Mouse (Mus musculus) limb, embryonic 12.5 days (tissue): ENCODE measurements around the gene Dnah9. TPM values are rescaled to one million over a fixed set of nuclear protein-coding genes. Genes with fewer than 3 reads are reported as not detected.
A peak's percentile ranks its signal among the peaks of the same experiment; 100 is the strongest.

Experiments
- ATAC-seq: fragments of 200-750 bp; cut with Nextera tagmentation; 2 replicates; pipeline ENCODE4 v1.8.0; 2017; ENCODE audit warnings: low read depth, moderate TSS enrichment; ENCODE audit not compliant: insufficient number of reproducible peaks, insufficient read depth, low FRiP score, low TSS enrichment
- H3K27ac ChIP-seq: fragments of 300-500 bp; sonication (generic); 2 replicates; pipeline ENCODE4 v1.5.1; 2016; ENCODE audit warnings: mild to moderate bottlenecking, moderate library complexity
- H3K27me3 ChIP-seq: fragments of 300-500 bp; sonication (generic); 2 replicates; pipeline ENCODE4 v1.6.1; 2016; ENCODE audit warnings: mild to moderate bottlenecking, moderate library complexity
- H3K36me3 ChIP-seq: fragments of 300-500 bp; sonication (generic); 2 replicates; pipeline ENCODE4 v1.6.1; 2016; ENCODE audit warnings: mild to moderate bottlenecking, moderate library complexity
- H3K4me1 ChIP-seq: fragments of 300-500 bp; sonication (generic); replicated peaks from 2 replicates; pipeline ENCODE4 v1.6.1; 2016
- H3K4me2 ChIP-seq: fragments of 300-500 bp; sonication (generic); 2 replicates; pipeline ENCODE4 v1.6.1; 2016; ENCODE audit warnings: mild to moderate bottlenecking, moderate library complexity
- H3K4me3 ChIP-seq: fragments of 300-500 bp; sonication (generic); replicated peaks from 2 replicates; pipeline ENCODE4 v1.5.1; 2016; ENCODE audit warnings: mild to moderate bottlenecking
- H3K9ac ChIP-seq: fragments of 300-500 bp; sonication (generic); replicated peaks from 2 replicates; pipeline ENCODE4 v1.6.1; 2016; ENCODE audit warnings: mild to moderate bottlenecking, moderate library complexity
- H3K9me3 ChIP-seq: fragments of 300-500 bp; sonication (generic); 2 replicates; pipeline ENCODE4 v1.6.1; 2016; ENCODE audit warnings: mild to moderate bottlenecking, moderate library complexity
- WGBS: fragments of 180-500 bp; shearing (Covaris S2); methylation state at CpG from one replicate; pipeline ENCODE4 v1.1.7; 2016; 5-methylcytosine and 5-hydroxymethylcytosine counted together
- polyA plus RNA-seq: library from polyadenylated mRNA; unstranded; fragments of >200 nt; fragmentation: Nextera tagmentation; extraction: Ambion mirVana; gene quantifications from 2 replicates; pipeline ENCODE4 v1.2.1, GENCODE M21; 2016

Gene Dnah9
- polyA plus RNA-seq, 1 experiment from 2014 or later = 0.25 TPM

DNA sequence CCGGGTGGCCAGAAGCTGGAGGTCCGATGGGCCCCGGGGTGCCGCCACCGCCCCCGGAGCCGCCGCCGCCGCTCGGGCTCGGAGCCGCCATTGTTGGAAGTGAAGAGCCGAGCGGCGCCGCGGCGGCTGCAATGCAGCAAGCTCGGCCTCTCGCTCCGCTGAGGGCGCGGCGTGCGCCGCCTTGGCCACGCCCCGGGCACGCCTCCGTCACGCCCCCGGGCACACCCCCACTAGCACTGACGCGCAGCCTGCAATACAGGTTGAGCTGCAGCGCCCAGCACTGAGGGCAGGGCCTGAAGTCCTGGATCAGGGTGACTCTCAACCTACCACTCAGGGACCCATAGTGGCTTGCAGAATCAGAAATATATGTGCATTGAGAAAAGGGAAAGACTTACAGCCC lies 380.2 kb downstream of the Dnah9 start, which contains the start of gene Map2k4:
Gene Map2k4, minus strand, starts transcription at position 144 of the 400 bp plus-strand sequence.
- peak within 1 kb of the TSS; percentile 75 for H3K4me2 ChIP-seq
- peak within 1 kb of the TSS; percentile 99 for H3K9ac ChIP-seq
- peak within 1 kb of the TSS; percentile 93 for H3K27ac ChIP-seq
- no peaks in the 10 kb centered on the region for H3K9me3 ChIP-seq
- H3K4me1 ChIP-seq = peaks cover 11% of the 10 kb centered on the region
- WGBS = under 1% methylated on average over 35 of the region's 36 CpGs
- peak within 1 kb of the TSS; percentile 97 for H3K4me3 ChIP-seq
- no peaks in the 10 kb centered on the region for H3K27me3 ChIP-seq
- no peaks in the 10 kb centered on the region for H3K36me3 ChIP-seq
- ATAC-seq = peak; percentile 98

DNA sequence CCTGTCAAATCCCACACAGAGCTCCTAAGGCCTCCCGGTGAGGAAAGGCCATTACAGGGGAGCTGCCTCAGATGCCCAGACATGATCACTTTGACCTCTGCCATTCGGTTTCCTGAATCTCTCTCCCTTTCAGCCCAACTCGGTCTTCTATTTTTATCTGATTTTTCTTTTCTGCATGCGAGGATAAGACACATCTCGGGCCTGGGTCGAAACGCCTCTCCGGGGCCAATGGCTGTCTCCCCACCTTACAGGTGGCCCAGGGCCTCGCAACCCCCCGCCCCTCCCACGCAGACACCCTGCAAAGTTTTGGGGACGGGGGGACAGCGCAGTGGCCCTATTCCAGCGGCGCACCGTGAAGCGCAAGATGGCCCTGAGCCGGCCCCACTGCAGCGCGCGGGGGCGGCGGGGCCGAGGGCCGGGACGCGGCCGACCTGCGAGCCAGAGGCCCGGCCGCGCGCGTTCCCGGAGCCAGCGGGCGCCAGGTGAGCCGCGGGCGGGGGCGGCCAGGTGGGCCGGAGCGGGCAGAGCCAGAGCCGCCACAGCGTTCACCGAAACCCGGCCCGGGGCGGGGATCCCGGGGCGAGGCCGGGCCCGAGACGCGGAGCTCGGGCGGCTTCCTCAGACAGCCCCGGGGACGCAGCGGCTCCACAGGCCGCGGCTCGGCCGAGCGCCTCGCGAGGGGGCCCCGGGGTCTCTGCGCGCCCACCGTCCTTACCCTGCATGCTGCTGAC lies 380.8 kb downstream of the Dnah9 start:
- H3K4me3 ChIP-seq = peak overlapping the region; percentile 97
- no peaks in the 10 kb centered on the region for H3K27me3 ChIP-seq
- peak; percentile 84 for ATAC-seq
- H3K36me3 ChIP-seq = no peaks in the 10 kb centered on the region
- H3K4me2 ChIP-seq = peak overlapping the region; percentile 75
- peaks cover 11% of the 10 kb centered on the region for H3K4me1 ChIP-seq
- peak overlapping the region; percentile 93 for H3K27ac ChIP-seq
- peak overlapping the region; percentile 99 for H3K9ac ChIP-seq
- H3K9me3 ChIP-seq = no peaks in the 10 kb centered on the region
- under 1% methylated on average over 71 of the region's 71 CpGs for WGBS

DNA sequence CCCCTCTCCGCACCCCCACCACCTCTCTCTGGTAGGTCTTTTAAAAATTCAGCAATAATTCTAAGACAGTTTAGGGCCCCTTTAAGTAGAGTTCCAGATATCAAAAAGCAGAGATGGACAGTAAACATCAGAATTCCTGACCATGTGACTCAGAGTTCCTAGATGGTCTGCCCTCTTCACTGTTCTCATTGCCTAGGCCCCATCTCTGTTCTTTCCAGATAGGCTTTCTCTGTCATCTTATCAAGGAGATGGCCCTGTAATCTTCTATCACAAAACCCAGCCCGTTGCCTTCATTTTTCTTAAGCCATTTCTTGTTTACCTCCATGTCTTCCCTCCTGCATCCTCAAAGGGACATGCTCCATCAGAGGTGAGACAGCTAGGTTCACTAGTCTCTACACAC lies 382.2 kb downstream of the Dnah9 start:
- H3K27me3 ChIP-seq = no peaks in the 10 kb centered on the region
- peaks cover under 1% of the 10 kb centered on the region; the same call in 1 of the 2 replicates for H3K36me3 ChIP-seq
- H3K4me3 ChIP-seq = no peak overlapping the region
- ATAC-seq = no peak
- H3K9me3 ChIP-seq = no peaks in the 10 kb centered on the region
- whole genome bisulfite sequencing = 89% methylated on average over 2 of the region's 2 CpGs
- peaks cover 11% of the 10 kb centered on the region for H3K4me1 ChIP-seq
- no peak overlapping the region for H3K9ac ChIP-seq
- no peak overlapping the region for H3K27ac ChIP-seq
- H3K4me2 ChIP-seq = peak overlapping the region; percentile 75

DNA sequence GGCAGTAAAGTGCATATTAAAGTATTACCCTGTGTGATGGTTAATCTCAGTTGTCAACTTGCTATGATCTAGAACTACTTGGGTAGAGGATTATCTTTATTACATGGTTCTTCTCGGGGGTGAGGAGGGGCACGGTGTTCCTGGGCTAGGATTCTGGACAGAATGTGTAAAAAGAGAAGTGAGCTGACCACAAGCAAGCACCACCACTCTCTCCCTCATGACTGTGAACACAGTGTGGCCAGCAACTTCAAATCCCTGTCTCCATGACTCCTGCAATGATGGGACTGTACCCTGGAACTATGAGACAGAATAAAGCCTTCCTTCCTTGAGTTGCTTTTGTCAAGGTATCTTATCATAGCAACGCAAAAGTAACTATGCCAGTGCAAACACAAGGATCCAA lies 386.8 kb downstream of the Dnah9 start:
- no peak overlapping the region for H3K27ac ChIP-seq
- H3K4me2 ChIP-seq = no peak overlapping the region
- H3K9me3 ChIP-seq = no peaks in the 10 kb centered on the region
- peaks cover 16% of the 10 kb centered on the region for H3K4me1 ChIP-seq
- peaks cover 19% of the 10 kb centered on the region for H3K36me3 ChIP-seq
- no peak overlapping the region for H3K9ac ChIP-seq
- no peak for ATAC-seq
- no peaks in the 10 kb centered on the region for H3K27me3 ChIP-seq
- WGBS = 92% methylated on average over 3 of the region's 3 CpGs
- H3K4me3 ChIP-seq = no peak overlapping the region
